Mouse (Mus musculus) embryonic fibroblast, embryonic 13.5 days (primary cell): ENCODE results near the gene Olfr890. TPM values are rescaled to one million over a fixed set of nuclear protein-coding genes. Genes with fewer than 3 reads are reported as not detected.
"Not testable (repeated sequence)": the region's sequence is repeated elsewhere in the genome, so short reads cannot be mapped to it uniquely, and the experiment has no call there.

Experiments used
- H3K27ac ChIP-seq: 2 replicates; pipeline ENCODE4 v1.5.1; 2012; ENCODE audit warnings: low read length, control low read depth, inconsistent platforms; ENCODE audit not compliant: insufficient read depth
- H3K4me1 ChIP-seq: 2 replicates; pipeline ENCODE4 v1.6.1; 2011; ENCODE audit warnings: low read length; ENCODE audit not compliant: control insufficient read depth, insufficient read depth
- H3K4me3 ChIP-seq: 2 replicates; pipeline ENCODE4 v1.5.1; 2011; ENCODE audit warnings: mild to moderate bottlenecking, control low read depth, low read length; ENCODE audit not compliant: insufficient read depth
- CTCF ChIP-seq: IDR thresholded peaks from 2 replicates; pipeline ENCODE4 v1.5.1; 2011; ENCODE audit warnings: mild to moderate bottlenecking, control low read depth, low read length, moderate library complexity, borderline replicate concordance; ENCODE audit not compliant: insufficient read depth
- POLR2A ChIP-seq: IDR thresholded peaks from 2 replicates; pipeline ENCODE4 v1.6.1; 2011; ENCODE audit warnings: low read depth, mild to moderate bottlenecking, control low read depth, low read length, moderate library complexity
- polyA plus RNA-seq: library from polyadenylated mRNA; stranded (reverse); fragments of >200 nt; gene quantifications from 2 replicates; pipeline ENCODE4 v1.2.4, GENCODE M21; 2011; ENCODE audit warnings: low read depth; ENCODE audit not compliant: missing spikeins, insufficient read length

Olfr890 gene
- polyA plus RNA-seq: not detected in 2 replicates

DNA sequence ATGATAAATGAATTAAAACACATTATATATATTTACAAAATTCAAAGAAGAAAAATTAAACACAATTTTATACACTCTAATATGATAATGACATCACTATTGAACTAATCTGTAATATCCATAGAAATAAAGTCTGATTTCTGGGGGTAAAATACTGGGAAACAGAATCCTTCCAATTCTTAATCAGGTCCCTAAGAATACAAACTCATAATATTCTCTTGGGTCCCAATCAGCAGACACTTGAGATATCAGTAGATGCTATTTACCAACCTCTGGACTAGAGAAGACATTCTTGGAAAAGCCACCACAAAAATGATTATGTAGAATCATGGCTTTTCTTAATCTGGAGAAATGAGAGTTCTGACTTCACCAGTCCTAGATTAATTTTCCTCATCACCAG lies at the start of gene Olfr890:
TSS of gene Olfr890 (plus strand) at position 301 of the 400 bp plus-strand sequence.
- no peak within 1 kb of the TSS for H3K4me3 ChIP-seq
- no peaks in the 10 kb centered on the region for H3K4me1 ChIP-seq
- TF ChIP-seq CTCF (no peak), POLR2A (no peak)
- no peak within 1 kb of the TSS for H3K27ac ChIP-seq

DNA sequence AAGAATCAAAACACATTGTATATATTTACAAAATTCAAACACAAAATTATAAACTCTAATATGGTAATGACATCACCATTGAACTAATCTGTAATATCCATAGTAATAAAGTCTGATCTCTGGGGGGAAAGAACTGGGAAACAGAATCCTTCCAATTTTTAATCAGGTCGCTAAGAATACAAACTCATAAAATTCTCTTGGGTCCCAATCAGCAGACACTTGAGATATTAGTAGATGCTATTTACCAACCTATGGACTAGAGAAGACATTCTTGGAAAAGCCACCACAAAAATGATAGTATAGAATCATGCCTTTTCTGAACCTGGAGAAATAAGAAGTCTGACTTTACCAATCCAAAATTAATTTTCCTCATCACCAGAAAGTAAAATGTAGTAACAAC lies 34.5 kb upstream of the Olfr890 start, which contains the start of gene Olfr888:
TSS of gene Olfr888 (plus strand) at position 301 of the 400 bp plus-strand sequence.
- Histone ChIP-seq H3K4me3 (no peak within 1 kb of the TSS), H3K27ac (no peak within 1 kb of the TSS), H3K4me1 (no peaks in the 10 kb centered on the region)
- TF ChIP-seq POLR2A: no peak

DNA sequence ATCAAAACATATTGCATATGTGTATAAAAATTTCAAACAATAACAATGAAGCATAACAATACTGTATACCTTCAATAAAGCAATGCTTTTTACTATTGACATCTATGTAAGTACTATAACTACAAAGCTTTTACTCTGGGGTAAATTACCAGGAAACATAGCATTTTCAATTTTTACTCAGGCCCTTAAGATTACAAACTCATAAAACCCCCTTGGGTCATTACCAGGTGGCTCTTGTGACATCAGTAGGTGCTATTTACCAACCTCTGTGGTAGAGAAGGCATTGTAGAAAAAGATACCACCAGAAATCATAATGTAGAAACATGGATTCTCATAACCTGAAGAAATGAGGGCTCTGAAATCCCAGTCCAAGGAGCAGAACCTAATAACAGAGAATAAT lies 27.4 kb upstream of the Olfr890 start, which contains the start of gene Olfr889:
TSS of gene Olfr889 (plus strand) at position 301 of the 400 bp plus-strand sequence.
- no peak within 1 kb of the TSS for H3K4me3 ChIP-seq

DNA sequence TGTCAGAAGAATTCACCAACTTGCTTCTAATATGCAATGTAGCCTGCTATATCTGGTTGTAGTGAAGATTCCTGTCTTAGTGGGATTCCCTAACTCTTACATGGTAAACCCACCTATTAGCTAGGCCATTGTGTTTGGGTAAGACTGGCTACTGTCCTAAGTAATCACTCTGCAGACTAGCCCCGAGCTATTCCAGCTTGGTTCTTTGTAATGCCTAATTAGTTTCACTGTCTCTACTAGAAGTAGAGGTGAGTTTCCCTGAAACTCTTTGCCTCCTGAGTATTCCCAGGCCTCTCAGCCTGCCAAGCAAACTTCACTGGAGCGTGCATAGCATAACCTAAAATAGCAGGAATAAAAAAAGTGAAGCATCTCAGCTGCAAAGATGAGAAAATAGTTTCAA lies 26.0 kb downstream of the Olfr890 start:
- not testable (repeated sequence) for H3K27ac ChIP-seq, H3K4me3 ChIP-seq, H3K4me1 ChIP-seq

More for the DNA sequence above, 27.4 kb upstream of the Olfr890 start, which contains the start of gene Olfr889:
- Histone ChIP-seq H3K4me1 (no peaks in the 10 kb centered on the region), H3K27ac (no peak within 1 kb of the TSS)
- TF ChIP-seq CTCF (no peak), POLR2A (no peak)

DNA sequence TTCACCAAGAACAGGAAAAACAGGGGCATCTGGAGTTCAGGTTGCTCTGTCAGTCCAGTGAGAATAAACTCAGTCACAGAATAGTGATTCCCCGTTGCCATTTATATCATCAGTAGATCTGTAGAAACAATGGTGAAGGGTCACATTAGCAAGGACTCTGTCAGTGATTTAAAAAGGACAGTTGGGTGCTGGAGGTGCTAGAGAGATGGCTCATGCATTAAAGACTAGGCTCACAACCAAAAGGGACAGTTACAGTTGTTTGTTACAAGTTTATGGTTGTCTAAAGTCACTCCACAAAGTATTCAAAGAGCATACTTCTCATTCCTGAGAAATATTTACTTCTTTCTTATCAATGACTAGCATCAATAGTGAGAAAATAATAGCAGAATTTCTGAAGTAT lies 38.4 kb downstream of the Olfr890 start, which contains the start of gene Olfr891:
TSS of gene Olfr891 (minus strand) at position 101 of the 400 bp plus-strand sequence.
- H3K4me1 ChIP-seq: no peaks in the 10 kb centered on the region
- H3K4me3 ChIP-seq: no peak within 1 kb of the TSS
- TF ChIP-seq POLR2A (no peak), CTCF (no peak)
- no peak within 1 kb of the TSS for H3K27ac ChIP-seq

Other genes with a start within 250 kb of the Olfr890 start
- not detected in 2 replicates for gene Olfr145, start 245.8 kb upstream of the Olfr890 start, polyA plus RNA-seq
- not detected in 2 replicates for gene Olfr878, start 224.7 kb upstream of the Olfr890 start, polyA plus RNA-seq
- not detected in 2 replicates for gene Olfr881, start 150.7 kb upstream of the Olfr890 start, polyA plus RNA-seq
- not detected in 2 replicates for gene Olfr883, start 116.7 kb upstream of the Olfr890 start, polyA plus RNA-seq
- gene Olfr884, start 96.0 kb upstream of the Olfr890 start, polyA plus RNA-seq: not detected in 2 replicates
- gene Olfr885, start 81.2 kb upstream of the Olfr890 start, polyA plus RNA-seq: not detected in 2 replicates
- not detected in 2 replicates for gene Olfr887, start 58.4 kb upstream of the Olfr890 start, polyA plus RNA-seq
- gene Olfr888, start 34.4 kb upstream of the Olfr890 start, polyA plus RNA-seq: not detected in 2 replicates
- gene Olfr889, start 27.3 kb upstream of the Olfr890 start, polyA plus RNA-seq: 0.09 TPM in 1 of 2 replicates, not detected in the other
- not detected in 2 replicates for gene Olfr891, start 38.3 kb downstream of the Olfr890 start, polyA plus RNA-seq
- not detected in 2 replicates for gene Olfr893, start 65.8 kb downstream of the Olfr890 start, polyA plus RNA-seq
- not detected in 2 replicates for gene Olfr894, start 75.5 kb downstream of the Olfr890 start, polyA plus RNA-seq
- gene Olfr143, start 110.3 kb downstream of the Olfr890 start, polyA plus RNA-seq: not detected in 2 replicates
- gene Olfr895, start 125.3 kb downstream of the Olfr890 start, polyA plus RNA-seq: not detected in 2 replicates
- not detected in 2 replicates for gene Olfr896-ps1, start 148.6 kb downstream of the Olfr890 start, polyA plus RNA-seq
- gene Olfr25, start 186.5 kb downstream of the Olfr890 start, polyA plus RNA-seq: not detected in 2 replicates
- gene Olfr898, start 205.9 kb downstream of the Olfr890 start, polyA plus RNA-seq: not detected in 2 replicates
- not detected in 2 replicates for gene Olfr250, start 224.4 kb downstream of the Olfr890 start, polyA plus RNA-seq
- gene Olfr251, start 234.6 kb downstream of the Olfr890 start, polyA plus RNA-seq: not detected in 2 replicates